Mouse (Mus musculus): ENCODE measurements around the gene Gm10840. TPM values are rescaled to one million over a fixed set of nuclear protein-coding genes. Genes with fewer than 3 reads are reported as not detected.
A peak's percentile ranks its signal among the peaks of the same experiment; 100 is the strongest.

The Gm10840 gene
- total RNA-seq, 2 experiments from 2014 or later, result not detected

DNA sequence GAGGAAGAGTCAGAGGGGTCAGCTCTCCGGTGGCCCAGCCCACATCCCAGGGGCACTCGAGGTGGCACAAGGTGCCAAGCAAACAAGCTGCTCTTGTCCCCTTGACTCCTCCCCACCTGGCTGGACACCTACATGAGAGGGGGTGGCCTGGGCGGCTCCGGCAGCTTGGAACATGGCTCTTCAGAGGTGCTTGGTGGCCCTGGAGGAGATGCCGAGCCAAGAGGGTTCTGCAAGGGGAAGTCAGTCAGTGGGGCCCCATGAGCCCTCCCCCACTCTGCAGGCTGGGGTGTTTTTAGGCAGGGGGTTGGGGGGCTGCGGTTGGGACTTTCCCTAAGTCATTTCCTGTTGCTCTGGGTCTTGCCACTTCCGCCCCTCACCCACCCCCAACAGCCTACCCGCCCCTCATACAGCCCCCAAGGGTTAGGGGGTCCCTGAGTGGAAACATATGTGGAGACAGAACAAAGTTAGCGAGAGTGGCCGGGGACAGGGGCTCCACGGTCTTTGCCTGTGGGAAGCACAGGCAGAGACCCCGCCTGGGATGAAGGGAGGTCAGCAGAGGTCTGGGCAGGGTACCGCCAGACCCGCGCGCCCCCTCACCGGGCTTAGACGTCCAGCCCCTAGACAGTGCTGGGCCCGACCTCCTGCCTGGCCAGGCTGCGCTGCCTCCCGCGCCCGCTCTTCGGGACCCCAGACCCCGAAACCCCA lies 1.3 kb upstream of the Gm10840 start:
- DNase-seq (ENCODE audit: extremely low spot score in 1 of 2, low spot score in 1 of 2), result peak in 1 of 2 experiments; percentile 44

DNA sequence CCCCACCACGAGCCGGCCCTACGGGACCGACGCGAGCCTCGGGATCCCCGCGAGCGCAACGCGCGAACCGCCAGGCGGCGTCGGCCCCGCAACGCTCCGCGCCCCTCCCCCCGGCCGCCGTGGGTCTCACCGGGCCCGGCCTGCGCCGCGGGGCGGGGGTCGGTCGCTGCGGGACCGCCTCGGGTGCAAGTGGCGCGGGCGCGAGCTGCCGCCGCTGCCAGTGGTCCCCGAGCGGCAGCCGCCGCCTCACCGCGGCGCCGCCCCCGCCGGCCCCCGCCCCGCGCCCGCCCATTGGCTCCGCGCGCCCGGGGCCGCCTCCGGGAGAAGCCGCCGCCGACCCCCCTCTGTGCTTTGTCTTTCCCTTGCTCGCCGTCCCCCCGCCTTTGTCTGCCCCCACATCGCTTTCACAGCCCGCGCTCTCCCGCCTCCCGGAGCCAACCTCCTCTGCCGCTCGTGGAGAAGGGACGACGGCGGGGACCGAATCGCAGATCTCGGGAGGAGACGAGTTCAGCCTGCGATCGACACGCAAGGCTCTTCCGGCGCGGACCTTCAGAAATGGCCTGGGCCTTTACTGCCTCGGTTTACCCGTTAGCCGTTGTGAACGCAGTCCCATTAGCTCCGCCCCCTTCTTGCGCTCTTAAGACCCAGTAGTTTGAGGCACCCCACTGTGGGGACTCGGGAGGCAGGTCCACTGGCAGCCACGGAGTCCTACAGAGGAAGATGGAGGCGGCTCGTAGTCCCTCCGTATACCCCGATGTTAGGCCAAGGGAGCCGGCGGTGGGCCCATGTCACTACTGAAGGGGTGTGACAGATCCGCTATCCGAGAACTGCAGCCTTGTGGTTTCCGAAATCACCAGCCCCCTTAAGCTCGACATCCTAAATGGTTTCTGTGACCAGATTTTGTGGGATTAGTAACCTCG lies 469 bp upstream of the Gm10840 start:
- DNase-seq (ENCODE audit: extremely low spot score in 1 of 2, low spot score in 1 of 2), result peak; percentile 69 to 79

DNA sequence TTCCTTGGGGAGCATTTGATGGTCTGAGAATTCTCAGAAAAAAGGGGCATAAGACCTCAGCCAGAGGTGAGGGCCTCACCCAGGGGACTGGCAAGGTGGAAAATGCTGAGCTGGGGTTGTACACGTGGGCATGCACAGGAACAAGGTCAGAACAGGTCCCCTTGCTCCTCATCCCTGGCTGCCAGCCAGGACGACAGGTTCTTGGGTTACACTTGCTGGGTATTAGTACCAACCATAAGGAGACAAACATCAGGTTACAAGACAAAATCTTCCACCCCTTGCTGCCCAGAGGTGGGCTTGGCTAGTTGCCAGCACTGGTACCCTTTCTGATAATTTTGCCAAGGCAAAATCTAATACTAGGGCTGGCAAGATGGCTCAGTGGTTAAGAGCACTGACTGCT lies 1.6 kb downstream of the Gm10840 start:
- no peak for DNase-seq (ENCODE audit: extremely low spot score in 1 of 2, low spot score in 1 of 2)

DNA sequence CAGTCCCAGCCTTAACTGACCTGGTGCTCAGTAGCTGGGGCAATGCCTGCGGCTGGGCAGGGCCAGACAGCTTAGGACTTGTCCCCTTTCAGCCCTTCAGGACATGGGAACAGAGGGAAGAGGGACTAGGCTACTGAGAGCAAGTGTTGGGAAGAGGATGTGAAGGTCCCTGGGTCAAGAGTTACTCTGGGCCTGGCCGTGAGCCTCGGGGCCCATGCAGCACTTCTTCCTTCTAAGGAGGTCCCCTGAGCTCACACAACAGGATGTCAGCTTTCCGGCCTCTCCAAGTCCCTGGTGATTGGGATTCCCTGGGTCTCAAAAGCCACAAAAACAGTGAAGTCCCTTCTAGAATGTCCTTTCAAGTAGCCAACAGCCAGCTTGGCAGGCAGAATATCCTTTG lies 2.9 kb downstream of the Gm10840 start:
- no peak for DNase-seq (ENCODE audit: extremely low spot score in 1 of 2, low spot score in 1 of 2)

DNA sequence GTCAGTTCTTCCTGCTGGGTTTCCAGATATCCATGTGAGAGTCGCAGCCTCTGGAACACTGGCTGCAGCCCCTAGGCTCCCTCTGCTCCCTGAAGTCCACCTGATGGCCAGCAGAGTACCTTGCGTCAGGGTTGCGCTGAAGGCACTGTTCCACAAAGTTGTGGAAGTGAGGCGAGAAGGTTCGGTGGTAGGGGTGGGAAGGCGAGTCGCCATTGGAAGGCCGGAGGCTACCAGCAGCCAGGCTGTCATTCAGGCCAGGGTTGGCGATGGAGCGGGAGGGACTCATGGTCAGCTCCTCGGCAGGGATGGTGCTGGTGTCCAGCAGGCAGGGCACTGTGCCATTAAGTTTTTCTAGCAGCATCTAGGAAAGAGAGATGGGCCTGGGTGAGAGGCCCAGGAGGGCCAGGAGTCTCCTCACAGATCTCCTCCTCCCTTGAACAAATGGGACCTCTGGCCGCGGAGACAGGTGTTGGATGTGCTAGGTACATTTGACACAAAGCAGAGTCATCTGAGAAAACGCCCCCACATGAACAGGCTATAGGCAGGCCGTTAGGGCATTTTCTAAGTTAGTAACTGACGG lies 4.0 kb downstream of the Gm10840 start:
- DNase-seq (ENCODE audit: extremely low spot score in 1 of 2, low spot score in 1 of 2), result no peak

DNA sequence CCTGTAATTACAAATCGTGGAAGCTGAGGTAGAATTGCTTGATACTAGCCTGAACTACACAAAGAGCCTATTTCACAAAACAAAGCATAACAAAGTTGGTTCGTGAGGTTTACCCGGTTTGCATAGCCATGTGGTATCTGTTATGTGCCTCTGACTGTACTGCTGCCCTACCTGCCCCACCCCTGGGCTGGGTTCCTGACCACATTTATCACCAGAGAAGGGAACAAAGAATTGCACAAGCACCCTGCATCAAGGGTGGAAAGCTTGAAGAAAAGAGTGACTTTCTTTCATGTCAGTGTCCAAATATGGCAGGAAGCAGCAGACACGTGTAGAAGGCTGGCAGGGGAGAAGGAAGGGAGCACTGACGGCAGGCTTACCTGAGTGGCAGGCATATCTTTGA lies 6.8 kb downstream of the Gm10840 start:
- DNase-seq (ENCODE audit: extremely low spot score in 1 of 2, low spot score in 1 of 2), result no peak

DNA sequence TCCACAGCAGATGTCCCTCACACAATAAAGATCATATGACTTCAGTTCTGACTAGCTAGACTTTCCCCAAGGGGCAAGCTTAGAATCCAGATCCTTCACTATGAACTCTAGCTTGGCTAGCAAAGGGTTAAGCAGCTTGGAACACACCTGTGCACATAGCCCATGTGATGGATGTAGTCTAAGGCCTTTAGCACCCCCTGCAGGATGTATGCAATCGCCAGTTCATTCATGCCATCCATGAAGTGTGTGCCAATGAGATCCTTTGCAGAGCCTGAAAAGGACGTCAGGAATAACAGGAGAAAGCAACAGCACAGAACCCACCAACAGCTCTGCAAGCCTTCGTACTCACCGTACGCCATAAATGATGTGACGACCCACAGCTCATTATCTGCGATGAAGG lies 10.2 kb downstream of the Gm10840 start:
- no peak for DNase-seq (ENCODE audit: extremely low spot score in 1 of 2, low spot score in 1 of 2)

DNA sequence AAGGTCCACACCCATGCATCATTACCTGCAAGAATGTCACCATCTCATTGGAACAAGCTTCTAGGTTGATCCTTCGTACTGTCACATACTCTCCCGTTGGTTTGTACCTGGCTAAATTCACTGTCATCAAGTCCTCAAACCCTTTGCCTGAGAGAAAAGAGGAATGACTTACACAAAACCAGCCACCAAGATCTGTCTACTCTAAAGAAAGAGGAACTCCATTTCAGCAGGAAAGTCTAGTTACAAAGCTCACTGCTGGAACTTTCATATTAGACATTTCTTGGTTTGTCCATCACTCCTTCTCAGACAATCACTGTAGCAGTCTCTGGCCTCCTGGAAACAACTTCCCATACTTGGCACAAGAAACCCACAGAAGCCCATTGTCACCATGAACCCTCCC lies 12.6 kb downstream of the Gm10840 start:
- no peak for DNase-seq (ENCODE audit: extremely low spot score in 1 of 2, low spot score in 1 of 2)

DNA sequence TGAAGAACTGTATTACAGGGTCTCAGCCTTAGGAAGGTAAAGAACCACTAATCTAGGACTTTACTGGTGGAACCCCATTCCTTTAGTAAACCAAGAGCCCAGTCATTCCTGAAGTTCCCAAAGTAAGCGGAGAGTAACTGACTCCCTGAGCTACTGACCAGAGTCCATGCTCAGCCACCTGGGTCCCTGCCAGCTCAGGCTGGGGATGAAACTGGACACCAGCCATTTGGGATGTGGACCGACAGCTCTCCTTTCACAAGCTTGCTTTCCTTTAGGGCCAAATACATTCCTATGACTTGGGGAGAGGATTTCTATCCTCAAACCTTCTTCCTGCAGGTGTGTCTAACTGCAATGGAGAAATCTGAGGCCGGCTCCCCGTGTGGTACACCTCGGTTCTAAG lies 13.7 kb downstream of the Gm10840 start:
- no peak for DNase-seq (ENCODE audit: extremely low spot score in 1 of 2, low spot score in 1 of 2)

DNA sequence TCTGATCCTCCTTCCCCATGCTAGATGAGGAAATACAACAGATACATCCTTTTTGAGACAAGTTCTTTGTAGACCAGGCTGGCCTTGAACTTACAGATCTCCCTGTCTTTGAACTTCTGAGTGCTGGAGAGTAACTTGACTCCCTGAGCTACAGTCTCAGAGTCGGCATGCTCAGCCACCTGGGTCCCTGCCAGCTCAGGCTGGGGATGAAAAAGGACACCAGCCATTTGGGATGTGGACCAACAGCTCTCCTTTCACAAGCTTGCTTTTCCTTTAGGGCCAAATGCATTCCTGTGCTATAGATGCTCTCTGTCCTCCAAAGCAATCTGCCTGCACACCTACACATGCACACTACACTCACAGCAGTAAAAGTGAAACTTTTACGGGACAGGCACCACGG lies 14.4 kb downstream of the Gm10840 start:
- no peak for DNase-seq (ENCODE audit: extremely low spot score in 1 of 2, low spot score in 1 of 2)

DNA sequence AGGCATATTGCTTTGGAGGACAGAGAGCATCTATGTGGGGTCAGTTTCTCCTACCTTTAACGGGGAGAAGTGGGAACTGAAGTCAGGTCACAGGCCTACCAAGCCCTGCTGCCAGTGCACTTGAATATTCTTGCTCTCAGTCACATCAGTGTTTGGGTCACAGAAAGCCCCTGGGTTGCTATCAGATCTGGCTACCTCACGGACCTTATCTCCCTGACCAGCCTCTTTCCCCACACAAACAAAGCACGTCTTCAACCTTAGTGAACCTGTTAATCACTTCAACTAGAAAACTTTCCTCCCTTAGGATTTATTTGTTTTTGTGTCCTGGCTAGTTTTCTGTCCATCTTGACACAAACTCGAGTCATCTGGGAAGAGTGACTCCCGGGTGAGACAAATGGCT lies 15.7 kb downstream of the Gm10840 start:
- no peak for DNase-seq (ENCODE audit: extremely low spot score in 1 of 2, low spot score in 1 of 2)

DNA sequence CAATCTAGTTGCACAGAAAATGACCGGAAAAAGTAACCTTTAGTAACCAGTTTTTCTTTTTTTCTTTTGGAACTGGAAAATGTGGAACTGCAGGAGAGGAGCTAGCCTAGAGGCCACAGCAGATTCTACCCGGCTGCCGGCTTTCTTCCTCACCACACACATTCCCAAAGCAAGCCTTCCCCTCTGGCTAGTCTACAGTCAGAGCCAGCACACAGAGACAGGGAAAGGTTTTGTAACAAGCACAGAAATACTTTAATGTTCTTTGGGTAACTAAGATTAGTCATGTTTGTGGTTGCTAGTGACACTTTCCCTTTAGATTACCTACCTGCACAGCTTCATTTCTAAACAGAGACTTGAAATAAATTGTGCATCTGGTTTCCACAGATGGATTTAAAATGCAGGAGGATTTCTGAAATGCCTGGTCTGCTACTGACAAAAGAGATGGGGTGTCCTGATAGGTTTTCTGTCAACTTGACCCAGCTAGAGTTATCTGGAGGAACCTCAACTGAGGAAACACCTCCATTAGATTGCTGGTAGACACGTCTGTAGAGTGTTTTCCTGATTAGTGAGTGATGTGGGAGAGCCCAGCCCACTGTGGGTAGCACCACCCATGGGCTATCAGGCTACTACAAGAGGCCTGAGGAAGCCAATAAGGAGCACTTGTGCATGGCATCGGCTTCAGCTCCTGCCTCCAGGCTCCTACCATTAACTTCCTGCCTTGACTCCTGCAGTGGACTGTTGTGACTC lies 17.6 kb downstream of the Gm10840 start:
- no peak for DNase-seq (ENCODE audit: extremely low spot score in 1 of 2, low spot score in 1 of 2)

DNA sequence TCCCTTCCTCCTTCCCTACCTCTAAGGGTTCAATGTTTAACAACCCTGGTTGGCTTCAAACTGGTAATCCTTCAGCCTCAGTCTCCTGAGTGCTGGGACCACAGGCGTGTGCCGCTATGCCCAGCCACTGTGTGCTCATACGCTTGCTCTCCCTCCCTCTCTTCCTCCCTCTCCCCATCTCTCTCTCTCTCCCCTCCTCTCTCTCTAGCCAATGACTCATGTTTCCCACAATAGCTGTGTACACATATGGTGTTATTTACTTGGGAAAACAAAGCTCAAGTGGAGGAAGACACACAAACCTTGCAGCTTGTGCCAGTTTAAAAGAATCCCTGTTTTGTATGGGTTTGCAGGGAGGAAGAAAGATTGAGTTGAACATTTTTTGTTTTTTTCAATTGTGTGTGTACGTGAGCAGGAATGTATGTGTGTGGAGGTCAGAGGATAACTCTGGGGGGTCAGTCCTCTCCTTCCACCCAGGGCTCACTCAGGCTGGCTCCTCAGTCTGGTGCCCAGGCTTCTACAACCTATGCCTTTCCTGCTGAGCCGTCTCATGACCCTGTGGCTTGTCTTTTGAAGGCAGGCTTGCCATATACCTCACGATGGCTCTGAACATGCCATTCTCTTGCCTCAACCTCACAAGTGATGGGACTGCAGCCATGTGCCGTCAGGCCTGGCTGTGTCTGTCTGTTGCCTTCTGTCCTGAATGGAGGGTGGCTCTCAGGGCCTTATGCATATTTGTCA lies 19.2 kb downstream of the Gm10840 start:
- peak in 1 of 2 experiments; percentile 20 for DNase-seq (ENCODE audit: extremely low spot score in 1 of 2, low spot score in 1 of 2)

DNA sequence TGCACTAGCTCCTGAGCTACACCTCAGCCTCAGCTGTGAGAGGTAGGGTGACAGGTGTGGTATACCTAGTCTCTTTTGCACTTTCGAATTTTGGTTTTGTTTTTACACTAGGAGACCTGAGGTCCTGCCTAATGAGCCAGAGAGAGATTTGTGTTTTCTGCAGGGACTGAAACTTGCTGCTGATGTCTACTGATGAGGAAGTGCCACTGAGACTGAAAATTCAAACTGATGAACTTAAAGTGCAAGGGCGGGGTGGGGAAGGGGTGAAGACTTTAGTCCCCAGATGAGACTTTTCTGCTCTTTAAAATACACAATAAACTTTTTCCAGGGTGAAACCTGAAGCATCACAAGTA lies 19.8 kb downstream of the Gm10840 start:
- DNase-seq (ENCODE audit: extremely low spot score in 1 of 2, low spot score in 1 of 2), result no peak

DNA sequence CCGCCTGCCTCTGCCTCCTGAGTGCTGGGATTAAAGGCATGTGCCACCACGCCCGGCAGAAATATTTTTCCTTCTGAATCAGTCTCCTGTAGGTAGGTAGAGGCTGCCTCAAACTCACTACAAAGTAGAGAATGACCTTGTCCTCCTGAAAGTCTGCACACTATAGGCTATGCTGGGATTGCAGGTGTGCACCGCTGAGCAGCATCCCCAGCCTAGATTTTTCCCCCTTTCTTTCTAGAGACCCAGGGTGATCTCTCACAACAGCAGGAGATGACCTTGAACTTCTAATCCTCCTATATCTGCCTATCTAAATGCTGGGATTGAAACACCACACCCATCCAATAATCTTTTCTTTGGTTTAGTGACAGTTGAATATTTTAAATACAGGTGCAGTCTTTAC lies 26.7 kb downstream of the Gm10840 start:
- no peak for DNase-seq (ENCODE audit: extremely low spot score in 1 of 2, low spot score in 1 of 2)

DNA sequence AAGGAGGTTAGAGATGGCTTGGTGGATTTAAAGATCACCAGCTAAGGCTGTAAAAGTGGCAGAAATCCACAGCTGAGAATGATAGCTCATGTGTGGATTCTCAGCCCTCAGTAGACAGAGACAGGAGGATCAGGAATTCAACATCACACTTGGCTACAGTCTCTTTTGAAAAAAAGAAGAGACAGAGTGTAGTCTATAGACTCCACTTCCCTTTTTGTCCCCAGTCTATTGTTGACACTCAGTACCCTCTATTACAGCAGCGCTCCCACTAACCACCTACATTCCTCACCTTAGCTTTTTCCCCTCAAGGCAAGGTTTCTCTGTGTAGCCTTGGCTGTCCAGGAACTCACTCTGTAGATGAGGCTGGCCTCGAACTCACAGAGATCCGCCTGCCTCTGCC lies 31.1 kb downstream of the Gm10840 start:
- no peak for DNase-seq (ENCODE audit: extremely low spot score in 1 of 2, low spot score in 1 of 2)

DNA sequence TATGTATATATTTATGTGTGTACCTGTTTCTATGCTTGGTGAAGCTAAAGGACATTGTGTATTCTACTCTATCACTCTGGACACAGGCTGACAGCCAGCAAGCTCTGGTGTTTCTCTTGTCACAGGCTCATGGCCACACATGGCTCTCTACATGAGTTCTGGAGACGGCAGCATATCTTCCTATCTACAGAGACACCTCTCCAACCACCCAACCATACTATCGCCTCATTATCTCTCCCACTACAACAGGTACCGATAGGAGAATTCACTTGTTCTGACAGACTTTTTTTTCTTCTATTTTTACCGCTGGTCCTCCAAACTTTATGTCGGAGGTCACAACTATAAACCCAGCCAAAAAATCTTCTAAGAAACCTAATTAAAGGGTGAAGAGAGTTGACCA lies 31.6 kb downstream of the Gm10840 start:
- DNase-seq (ENCODE audit: extremely low spot score in 1 of 2, low spot score in 1 of 2), result no peak

DNA sequence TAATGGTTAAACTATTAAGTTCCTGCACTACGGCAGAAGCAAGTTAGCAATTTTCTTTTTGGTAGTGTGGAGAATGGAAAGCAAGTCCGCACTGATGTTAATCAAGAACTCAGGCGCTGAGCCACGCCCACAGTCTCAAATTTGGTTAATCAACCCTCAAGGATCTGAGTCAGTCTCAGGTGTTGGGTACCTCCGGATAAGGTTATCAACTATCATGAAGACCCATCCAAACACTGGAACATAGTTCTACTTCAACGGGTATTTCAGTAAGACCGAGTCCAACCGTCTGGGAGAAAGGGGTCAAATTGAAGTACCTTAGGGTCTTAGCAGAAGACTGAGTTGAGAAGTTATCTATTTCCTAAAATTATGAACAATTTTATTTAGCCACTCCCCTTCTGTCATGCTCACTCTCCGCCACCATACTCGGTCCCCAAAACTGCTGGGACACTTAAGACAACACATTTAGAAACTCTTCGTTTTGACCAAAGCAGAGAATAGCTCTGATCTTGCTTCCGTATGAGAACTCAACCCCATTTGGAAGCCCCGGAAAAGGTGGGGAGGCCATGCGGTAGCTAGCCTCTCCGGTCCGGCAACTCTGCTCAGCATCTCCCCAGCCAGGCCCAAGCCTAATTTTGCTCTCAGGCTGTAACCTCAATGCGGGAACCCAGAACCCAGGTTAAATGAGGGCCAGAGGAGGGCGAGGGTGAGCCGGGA lies 32.2 kb downstream of the Gm10840 start:
- DNase-seq (ENCODE audit: extremely low spot score in 1 of 2, low spot score in 1 of 2), result no peak

DNA sequence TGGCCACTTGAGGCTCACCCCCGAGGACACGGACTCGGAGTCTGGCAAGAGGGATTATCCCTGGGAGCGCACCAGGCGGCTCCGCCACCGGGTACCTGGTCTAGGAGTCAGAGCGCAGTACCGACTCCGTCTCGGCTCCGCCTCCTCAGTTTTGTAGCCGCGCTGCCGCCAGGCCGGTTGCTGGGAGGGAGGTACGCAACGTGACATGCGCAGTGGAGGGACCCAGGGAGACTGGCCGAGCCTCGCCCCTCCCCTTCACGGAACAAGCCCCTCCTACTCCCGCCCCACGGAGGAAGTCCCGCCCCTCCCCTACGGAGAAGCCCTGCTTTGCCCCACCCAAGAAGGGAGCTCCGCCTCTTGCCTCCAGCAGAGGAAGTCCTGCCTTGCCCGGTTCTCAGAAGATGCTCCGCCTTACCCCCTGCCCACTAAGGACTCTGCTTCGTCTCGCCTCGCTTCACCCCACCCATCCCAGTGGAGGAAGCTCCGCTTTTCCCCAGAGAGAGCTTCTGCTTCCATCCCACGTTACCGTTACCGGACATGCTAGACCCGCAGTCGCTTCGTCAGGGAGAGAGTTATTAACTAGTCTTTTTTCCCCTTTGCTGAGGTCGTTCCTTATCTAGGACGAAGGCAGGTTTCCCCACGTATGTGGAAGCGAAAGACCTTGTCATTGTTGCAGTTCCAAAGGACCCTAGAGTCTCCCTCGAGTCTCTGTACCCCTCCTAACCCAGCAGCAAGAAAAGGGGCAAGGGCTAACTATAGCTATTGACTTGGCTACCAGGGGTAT lies 32.9 kb downstream of the Gm10840 start:
- peak; percentile 89 to 90 for DNase-seq (ENCODE audit: extremely low spot score in 1 of 2, low spot score in 1 of 2)
